Mouse (Mus musculus): ENCODE data around the gene AI481877.

DNA sequence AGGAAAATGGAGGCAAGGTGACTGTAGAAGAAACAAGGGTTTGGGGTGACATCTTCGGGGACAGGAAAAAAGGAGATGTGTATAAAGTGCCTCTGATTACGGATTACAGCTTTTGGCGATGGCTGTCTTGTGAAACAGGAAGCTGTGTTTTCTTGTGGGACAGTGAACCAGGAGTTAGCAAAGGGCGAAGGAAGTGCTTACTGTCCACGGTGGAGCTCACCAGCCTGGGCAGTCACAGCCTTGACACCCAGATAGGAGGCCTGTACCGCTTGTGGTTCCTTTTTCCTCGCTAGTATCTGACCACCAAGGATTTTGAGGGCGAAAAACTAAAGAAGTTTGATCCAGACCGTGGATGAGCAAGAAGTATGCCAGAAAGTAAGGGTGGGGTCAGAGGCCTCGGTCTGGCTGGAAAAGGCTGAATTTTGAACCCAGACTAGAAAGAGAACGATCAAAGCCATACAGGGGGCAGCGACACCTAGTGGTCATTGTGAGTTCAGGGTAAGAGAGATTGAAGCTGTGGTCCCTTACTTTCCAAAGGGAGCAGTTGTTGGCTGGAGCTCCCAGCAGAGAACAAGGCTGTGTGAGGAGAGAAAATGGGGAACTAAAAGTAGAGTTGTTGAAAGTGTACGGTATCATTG lies 102.2 kb downstream of the AI481877 start:
- no peak for TF ChIP-seq TAL1 (IDR thresholded peaks at IDR 0.05; ENCODE audit: low read length)
- no peak for TF ChIP-seq GATA1 (IDR thresholded peaks at IDR 0.05; ENCODE audit: low read length)
